Mouse (Mus musculus) right cerebral cortex, adult 2 months (tissue): ENCODE measurements at regions not wholly inside any gene's neighbourhood (a gene's known extent, or its start where the extent isn't known, plus 50 kb on each side); places are given as distances from the start of the nearest gene placed in this dataset.

Experiments used
- DNase-seq, 2 experiments: peaks; one replicate each; pipeline ENCODE4 v3.0.0; 2021 to 2022; ENCODE audit warnings: low spot score in 2 of 2

DNA sequence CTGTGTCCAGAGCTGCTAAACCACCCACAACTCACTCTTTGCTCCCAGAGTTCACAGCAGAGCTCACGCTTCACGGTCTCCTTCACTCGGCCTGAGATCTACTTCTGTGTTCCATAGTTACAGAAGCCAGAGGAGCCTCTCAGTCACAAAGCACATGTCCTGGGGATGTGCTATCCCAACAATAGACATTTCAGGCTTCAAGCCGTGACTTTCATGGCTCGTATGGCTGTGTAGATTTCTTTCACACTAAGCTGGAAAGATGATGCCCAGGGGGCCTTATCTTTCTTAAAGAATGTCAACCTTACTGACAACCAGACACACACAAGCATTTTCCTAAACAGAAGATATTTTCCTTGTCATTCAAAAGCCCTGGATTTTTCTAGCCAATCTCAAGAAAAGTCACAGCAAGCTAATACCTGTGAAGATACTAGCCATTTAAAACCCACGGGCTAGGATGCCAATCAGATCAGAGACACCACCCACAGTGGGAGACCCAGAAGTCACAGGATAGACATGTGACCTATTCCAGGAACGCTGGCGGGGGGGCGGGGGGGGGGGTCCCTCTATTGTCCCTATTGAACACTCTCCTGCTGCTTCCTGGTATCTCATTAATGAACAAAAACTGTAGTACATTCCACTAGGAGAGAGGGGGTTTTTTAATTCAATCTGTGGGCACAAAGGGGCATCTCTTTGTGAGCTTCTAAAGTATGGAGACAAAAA is 98.8 kb upstream of the Mapk10 start:
- DNase-seq, result no peak

DNA sequence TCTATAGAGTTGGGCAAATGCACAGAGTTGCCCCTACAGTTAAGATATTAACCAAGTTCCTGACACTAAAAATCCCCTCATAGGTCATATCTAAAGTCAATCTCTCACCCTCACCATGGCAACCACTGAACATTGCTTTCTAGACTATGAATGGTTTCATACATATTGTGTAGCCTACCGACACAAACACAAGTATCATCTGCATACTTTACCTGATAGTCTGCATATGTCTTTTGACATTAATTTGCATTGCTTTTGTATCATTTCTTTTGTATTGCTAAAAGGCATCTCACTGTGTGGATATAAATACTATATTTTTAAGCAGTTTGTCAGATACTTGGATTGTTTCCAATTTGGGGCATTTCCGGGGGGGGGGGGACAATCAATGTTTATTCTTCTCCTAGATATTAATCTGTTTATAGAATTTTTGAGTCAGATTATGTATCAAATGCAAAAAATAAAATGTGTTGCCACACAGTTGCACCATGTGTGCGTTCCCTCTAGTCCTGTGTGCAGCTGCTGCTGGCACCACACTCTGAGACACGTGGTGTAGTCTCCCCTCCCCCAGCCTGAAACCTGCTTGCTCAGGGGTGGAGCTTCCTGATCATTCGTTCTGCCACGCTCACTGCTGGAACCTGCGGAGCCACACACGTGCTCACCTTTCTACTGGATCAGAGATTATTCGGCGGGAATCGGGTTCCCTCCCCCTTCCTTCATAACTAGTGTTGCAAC is 94.7 kb upstream of the Mapk10 start:
- DNase-seq, result peak in 1 of 2 experiments; percentile 15

DNA sequence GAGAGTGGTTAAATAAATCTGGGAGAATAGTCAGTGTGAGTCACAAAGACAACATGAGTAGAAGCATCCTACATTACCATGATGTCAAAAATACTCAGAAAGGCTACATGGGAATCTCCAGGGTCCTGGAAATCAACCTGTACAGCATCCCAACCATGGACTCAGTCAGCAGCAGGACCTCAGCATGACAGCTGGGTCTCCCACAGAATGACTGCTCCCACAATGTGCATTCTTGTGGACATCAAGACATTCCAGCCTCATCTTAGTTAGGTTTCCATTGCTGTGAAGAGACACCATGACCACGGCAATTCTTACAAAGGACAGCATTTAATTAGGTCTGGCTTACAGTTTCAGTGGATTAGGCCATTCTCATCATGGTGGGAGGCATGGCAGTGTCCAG is 93.8 kb upstream of the Mapk10 start:
- no peak for DNase-seq

DNA sequence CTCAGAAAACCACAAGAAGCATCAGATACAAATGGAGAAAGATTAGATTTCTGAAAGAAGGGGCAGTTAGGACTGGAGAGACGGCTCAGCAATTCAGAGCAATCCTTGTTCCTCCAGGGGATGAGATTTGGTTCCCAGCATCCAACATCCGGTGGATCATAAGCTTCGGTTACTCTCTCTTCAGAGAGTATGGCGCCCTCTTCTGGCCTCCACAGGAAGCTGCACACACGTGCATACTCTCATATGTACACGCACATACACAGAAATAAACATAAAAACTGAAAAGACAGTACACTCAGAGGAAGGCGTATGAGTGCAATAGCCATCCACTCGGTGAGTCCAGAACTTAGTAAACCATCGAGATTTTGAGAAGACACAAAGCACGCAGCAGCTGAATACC is 91.6 kb upstream of the Mapk10 start:
- DNase-seq, result no peak

DNA sequence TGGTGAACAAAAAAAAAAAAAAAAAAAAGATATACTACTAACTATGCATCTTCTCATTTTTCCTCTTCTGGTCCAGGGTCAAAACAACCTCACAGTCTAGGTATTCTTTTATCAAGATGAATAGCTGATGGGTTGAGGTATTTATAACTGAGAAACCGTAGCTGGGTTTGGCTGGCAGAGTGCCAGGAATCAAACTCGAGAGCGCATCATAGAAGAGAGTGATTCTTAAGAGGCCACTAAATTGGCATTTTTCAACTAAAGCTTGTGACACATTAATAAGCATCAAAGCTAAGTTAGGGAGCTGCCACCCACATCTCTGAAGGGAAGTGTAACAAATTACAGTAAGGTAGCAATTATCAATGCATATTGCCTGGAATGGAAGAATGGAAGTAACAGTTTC is 90.2 kb upstream of the Mapk10 start:
- DNase-seq, result peak; percentile 8 to 38

DNA sequence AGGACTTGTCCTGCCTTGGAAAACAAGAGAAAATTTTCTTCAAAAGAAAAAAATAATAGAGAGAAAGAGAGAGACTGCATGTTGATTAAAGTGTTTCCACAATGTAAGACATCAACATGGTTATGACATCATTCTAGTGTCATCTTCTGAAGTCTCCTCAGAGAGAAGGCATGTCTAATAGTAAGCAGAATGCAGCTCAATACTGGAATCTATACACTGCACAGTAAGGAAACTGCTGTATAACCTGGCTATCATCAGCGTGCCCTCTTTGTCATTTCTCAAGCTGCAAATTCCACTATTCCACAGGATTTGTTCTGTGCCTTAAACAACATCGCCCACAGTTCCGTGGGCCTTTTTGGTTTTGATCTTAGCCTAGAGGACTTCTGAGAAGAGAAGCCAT is 82.8 kb upstream of the Mapk10 start:
- DNase-seq, result no peak

DNA sequence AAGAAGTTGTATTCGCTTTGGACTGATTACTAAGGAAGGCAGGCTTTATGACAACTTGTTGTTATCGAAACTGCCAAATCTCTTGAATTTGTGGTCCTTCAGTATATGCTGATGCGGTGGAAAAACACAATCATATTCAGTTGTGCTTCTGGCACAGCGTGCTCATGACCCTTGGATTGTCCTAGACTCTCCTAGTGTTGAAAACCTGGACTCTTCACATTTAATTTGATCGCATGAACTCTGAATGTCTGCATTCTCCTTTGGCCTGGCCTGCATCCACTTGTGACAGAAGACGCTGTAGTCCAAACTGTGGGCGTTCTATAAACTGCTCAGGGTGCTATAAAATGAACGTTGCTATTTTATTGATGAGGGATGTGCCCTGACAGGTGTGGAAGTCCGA is 80.6 kb upstream of the Mapk10 start:
- DNase-seq, result no peak

DNA sequence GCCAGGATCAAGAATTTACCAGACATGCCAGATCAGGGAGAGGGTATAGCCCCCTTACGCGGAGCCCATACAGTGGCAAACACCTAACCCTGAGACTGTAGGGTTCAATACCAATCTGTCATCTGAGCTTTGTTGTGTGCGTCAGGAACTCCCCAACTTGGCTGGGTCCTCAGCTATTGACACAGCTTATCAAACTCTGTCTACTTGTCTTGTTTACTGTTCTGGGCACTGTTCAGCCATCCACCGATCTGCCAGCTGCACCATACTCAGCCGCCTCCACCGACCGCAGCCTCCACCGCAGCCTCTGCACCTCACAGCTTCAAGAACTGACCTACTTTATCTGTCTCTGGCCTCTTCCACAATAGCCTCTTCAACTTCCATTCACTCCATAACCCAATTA is 80.1 kb upstream of the Mapk10 start:
- DNase-seq, result no peak

DNA sequence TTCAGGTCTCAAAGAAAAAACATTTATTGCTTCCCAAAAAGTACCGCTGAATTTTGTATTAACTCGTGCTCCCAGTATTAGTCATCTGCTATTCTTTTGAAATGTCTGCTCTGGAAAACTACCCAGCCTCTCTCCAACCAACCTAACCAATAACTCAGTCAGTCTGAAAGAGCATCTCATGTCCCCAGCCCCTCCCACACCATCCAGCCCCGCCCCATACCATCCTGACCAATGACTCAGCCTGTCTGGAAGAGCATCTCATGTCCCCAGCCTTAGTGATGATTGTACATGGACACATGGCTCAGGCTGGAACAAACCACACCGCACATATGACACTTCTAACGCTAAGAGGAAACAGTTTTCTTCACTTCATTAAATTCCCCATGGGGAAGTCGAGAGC is 58.1 kb upstream of the Mapk10 start:
- DNase-seq, result no peak

DNA sequence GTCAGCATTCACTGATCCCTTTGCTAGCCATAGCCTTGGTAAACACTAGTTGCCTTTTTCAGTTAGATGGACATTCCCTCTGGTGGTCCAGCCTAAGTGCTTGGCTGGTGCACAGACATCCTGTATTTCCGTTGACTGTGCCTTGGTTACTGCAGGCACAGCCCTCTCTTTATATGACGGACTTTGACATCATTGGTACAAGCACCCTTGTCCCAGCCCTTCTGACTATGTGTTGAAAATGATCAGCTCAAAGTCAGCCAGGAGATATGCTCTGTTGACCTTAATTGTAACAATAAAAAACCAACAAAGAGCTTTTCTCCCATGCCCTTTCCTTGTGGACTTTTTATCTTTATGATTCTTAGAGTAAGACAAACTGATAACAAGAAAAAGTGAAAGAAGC is 53.8 kb upstream of the Mapk10 start:
- DNase-seq, result no peak

DNA sequence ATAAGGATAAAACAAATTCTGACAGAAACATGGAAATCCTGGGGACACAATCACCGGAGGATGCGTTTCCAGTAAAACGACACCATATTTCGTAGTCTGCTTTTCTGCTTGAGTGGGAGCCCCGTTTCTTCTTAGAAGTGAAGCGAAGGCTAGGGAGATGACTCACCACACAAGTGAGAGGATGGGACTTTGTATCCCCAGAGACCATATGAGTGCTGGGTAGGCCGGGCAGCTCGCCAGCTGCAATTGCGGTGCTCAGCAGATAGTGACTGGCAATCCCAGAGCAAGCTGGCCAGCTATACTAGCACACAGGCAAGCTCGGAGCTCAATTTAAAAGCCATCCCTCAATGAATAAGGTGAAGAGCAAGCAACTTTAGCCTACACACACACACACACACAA is 50.3 kb upstream of the Mapk10 start:
- peak; percentile 62 to 71 for DNase-seq
